Mouse (Mus musculus): ENCODE measurements around the gene Gpat3. TPM values are rescaled to one million over a fixed set of nuclear protein-coding genes. Genes with fewer than 3 reads are reported as not detected.

Gpat3 gene
- total and polyA plus RNA-seq, 2 experiments from 2014 or later: 0.53 to 4.2 TPM

- DNase-seq (no peak), ATAC-seq (no peak)
- Histone ChIP-seq H3K27me3 (ENCODE audit: insufficient read depth, low read length) (no peaks in the 10 kb centered on the region), H3K9ac (no peak overlapping the region), H3K27ac (ENCODE audit: low read depth, low read length) (no peak overlapping the region), H3K4me1 (ENCODE audit: insufficient read depth) (no peaks in the 10 kb centered on the region), H3K4me3 (ENCODE audit: low read depth, low read length) (no peak overlapping the region), H3K36me3 (ENCODE audit: insufficient read depth) (no peaks in the 10 kb centered on the region), H3K9me3 (ENCODE audit: low read length) (no peaks in the 10 kb centered on the region), H3K4me2 (ENCODE audit: low read depth) (no peak overlapping the region)
- TF ChIP-seq CTCF (IDR thresholded peaks at IDR 0.05; ENCODE audit: low read depth): no peak
- WGBS: 83% methylated on average over 7 of the region's 7 CpGs
Measured at GRCm38 (mm10) chr5:100837907-100838306, 7.6 kb upstream of the Gpat3 start.

- WGBS: 59% methylated on average over 3 of the region's 3 CpGs
- H3K36me3 ChIP-seq (ENCODE audit: insufficient read depth): no peaks in the 10 kb centered on the region
- no peak for DNase-seq
- no peaks in the 10 kb centered on the region for H3K9me3 ChIP-seq (ENCODE audit: low read length)
- no peak for ATAC-seq
- H3K27ac ChIP-seq (ENCODE audit: low read depth, low read length): no peak overlapping the region
- H3K4me2 ChIP-seq (ENCODE audit: low read depth): no peak overlapping the region
- H3K9ac ChIP-seq: no peak overlapping the region
- peaks cover 29% of the 10 kb centered on the region for H3K27me3 ChIP-seq (ENCODE audit: insufficient read depth, low read length)
- H3K4me3 ChIP-seq (ENCODE audit: low read depth, low read length): no peak overlapping the region
- no peaks in the 10 kb centered on the region for H3K4me1 ChIP-seq (ENCODE audit: insufficient read depth)
- no peak for TF ChIP-seq CTCF (IDR thresholded peaks at IDR 0.05; ENCODE audit: low read depth)
Measured at GRCm38 (mm10) chr5:100844485-100844884, 1.0 kb upstream of the Gpat3 start.

GRCm38 (mm10) chr5:100845848-100846598 is 510 bp downstream of the Gpat3 start:
- Histone ChIP-seq H3K27ac (ENCODE audit: low read depth, low read length) (no peak overlapping the region), H3K4me1 (ENCODE audit: insufficient read depth) (no peaks in the 10 kb centered on the region), H3K27me3 (ENCODE audit: insufficient read depth, low read length) (peaks cover 29% of the 10 kb centered on the region), H3K9ac (peak overlapping the region; percentile 53), H3K4me2 (ENCODE audit: low read depth) (peak overlapping the region; percentile 98), H3K9me3 (ENCODE audit: low read length) (no peaks in the 10 kb centered on the region), H3K4me3 (ENCODE audit: low read depth, low read length) (peak overlapping the region; percentile 60), H3K36me3 (ENCODE audit: insufficient read depth) (no peaks in the 10 kb centered on the region)
- peak; percentile 42 for DNase-seq
- no peak for TF ChIP-seq CTCF (IDR thresholded peaks at IDR 0.05; ENCODE audit: low read depth)
- ATAC-seq: peak; percentile 72
- 2% methylated on average over 52 of the region's 52 CpGs for WGBS

GRCm38 (mm10) chr5:100846599-100846920 is 1.0 kb downstream of the Gpat3 start:
- ATAC-seq (no peak), DNase-seq (no peak)
- TF ChIP-seq CTCF (IDR thresholded peaks at IDR 0.05; ENCODE audit: low read depth): no peak
- Histone ChIP-seq H3K27ac (ENCODE audit: low read depth, low read length) (no peak overlapping the region), H3K4me2 (ENCODE audit: low read depth) (peak overlapping the region; percentile 98), H3K27me3 (ENCODE audit: insufficient read depth, low read length) (peaks cover 29% of the 10 kb centered on the region), H3K36me3 (ENCODE audit: insufficient read depth) (no peaks in the 10 kb centered on the region), H3K4me1 (ENCODE audit: insufficient read depth) (no peaks in the 10 kb centered on the region), H3K9me3 (ENCODE audit: low read length) (no peaks in the 10 kb centered on the region), H3K4me3 (ENCODE audit: low read depth, low read length) (peak overlapping the region; percentile 60), H3K9ac (peak overlapping the region; percentile 53)
- 2% methylated on average over 22 of the region's 22 CpGs for WGBS

GRCm38 (mm10) chr5:100847143-100847542 is 1.6 kb downstream of the Gpat3 start:
- TF ChIP-seq CTCF (IDR thresholded peaks at IDR 0.05; ENCODE audit: low read depth): no peak
- no peak for DNase-seq
- peaks cover 29% of the 10 kb centered on the region for H3K27me3 ChIP-seq (ENCODE audit: insufficient read depth, low read length)
- no peaks in the 10 kb centered on the region for H3K36me3 ChIP-seq (ENCODE audit: insufficient read depth)
- H3K4me2 ChIP-seq (ENCODE audit: low read depth): peak overlapping the region; percentile 98
- H3K4me3 ChIP-seq (ENCODE audit: low read depth, low read length): peak overlapping the region; percentile 60
- ATAC-seq: no peak
- 23% methylated on average over 2 of the region's 2 CpGs for WGBS
- H3K4me1 ChIP-seq (ENCODE audit: insufficient read depth): no peaks in the 10 kb centered on the region
- H3K9me3 ChIP-seq (ENCODE audit: low read length): no peaks in the 10 kb centered on the region
- no peak overlapping the region for H3K9ac ChIP-seq
- no peak overlapping the region for H3K27ac ChIP-seq (ENCODE audit: low read depth, low read length)

- ATAC-seq: no peak
- no peaks in the 10 kb centered on the region for H3K27me3 ChIP-seq (ENCODE audit: insufficient read depth, low read length)
- H3K36me3 ChIP-seq (ENCODE audit: insufficient read depth): no peaks in the 10 kb centered on the region
- no peaks in the 10 kb centered on the region for H3K9me3 ChIP-seq (ENCODE audit: low read length)
- 88% methylated on average over 4 of the region's 4 CpGs for WGBS
- TF ChIP-seq CTCF (IDR thresholded peaks at IDR 0.05; ENCODE audit: low read depth): no peak
- no peaks in the 10 kb centered on the region for H3K4me1 ChIP-seq (ENCODE audit: insufficient read depth)
- H3K27ac ChIP-seq (ENCODE audit: low read depth, low read length): no peak overlapping the region
- no peak for DNase-seq
- H3K4me2 ChIP-seq (ENCODE audit: low read depth): no peak overlapping the region
- H3K4me3 ChIP-seq (ENCODE audit: low read depth, low read length): no peak overlapping the region
- no peak overlapping the region for H3K9ac ChIP-seq
Measured at GRCm38 (mm10) chr5:100853963-100854362, 8.4 kb downstream of the Gpat3 start.

GRCm38 (mm10) chr5:100856552-100856951 is 11.0 kb downstream of the Gpat3 start:
- TF ChIP-seq CTCF (IDR thresholded peaks at IDR 0.05; ENCODE audit: low read depth): no peak
- H3K4me1 ChIP-seq (ENCODE audit: insufficient read depth): no peaks in the 10 kb centered on the region
- no peak overlapping the region for H3K27ac ChIP-seq (ENCODE audit: low read depth, low read length)
- no peak overlapping the region for H3K4me2 ChIP-seq (ENCODE audit: low read depth)
- WGBS: 91% methylated on average over 3 of the region's 3 CpGs
- no peaks in the 10 kb centered on the region for H3K36me3 ChIP-seq (ENCODE audit: insufficient read depth)
- H3K27me3 ChIP-seq (ENCODE audit: insufficient read depth, low read length): no peaks in the 10 kb centered on the region
- H3K9ac ChIP-seq: no peak overlapping the region
- DNase-seq: no peak
- no peaks in the 10 kb centered on the region for H3K9me3 ChIP-seq (ENCODE audit: low read length)
- no peak for ATAC-seq
- H3K4me3 ChIP-seq (ENCODE audit: low read depth, low read length): no peak overlapping the region

Measured in forebrain, postnatal 0 days (tissue).